Mouse (Mus musculus) frontal cortex, postnatal 25 days (tissue): ENCODE results near the gene Nqo2.
"Not testable (repeated sequence)": the region's sequence is repeated elsewhere in the genome, so short reads cannot be mapped to it uniquely, and the experiment has no call there.

ENCODE experiments used
- DNase-seq, 2 experiments: peaks; one replicate each; pipeline ENCODE4 v3.0.0; 2022; ENCODE audit warnings: low spot score in 2 of 2

The Nqo2 gene

GRCm38 (mm10) chr13:33964206-33965046 is at the start of gene Nqo2:
Gene Nqo2 (plus strand): TSS chr13:33964687.
- peak; percentile 23 to 35 for DNase-seq

DNA sequence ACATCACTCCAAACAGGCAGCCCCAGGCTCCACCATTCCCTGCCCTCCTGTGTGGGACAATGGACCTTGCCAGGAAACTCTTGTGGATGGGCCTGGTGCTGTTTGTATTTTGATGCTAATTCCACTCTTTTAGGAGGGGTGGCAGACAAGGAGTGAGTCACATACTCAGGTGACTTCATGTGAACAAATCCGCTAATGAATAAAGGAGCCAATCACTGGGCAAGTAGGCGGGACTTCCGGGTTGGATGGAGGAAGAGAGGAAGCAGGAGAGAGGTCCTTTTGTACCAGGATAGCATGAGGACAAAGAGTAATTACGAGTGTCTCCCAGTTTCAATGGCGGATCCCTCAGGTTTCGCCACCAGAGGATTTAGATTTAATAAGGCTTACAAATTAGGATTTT is 43.4 kb upstream of the Nqo2 start:
- DNase-seq, result no peak

DNA sequence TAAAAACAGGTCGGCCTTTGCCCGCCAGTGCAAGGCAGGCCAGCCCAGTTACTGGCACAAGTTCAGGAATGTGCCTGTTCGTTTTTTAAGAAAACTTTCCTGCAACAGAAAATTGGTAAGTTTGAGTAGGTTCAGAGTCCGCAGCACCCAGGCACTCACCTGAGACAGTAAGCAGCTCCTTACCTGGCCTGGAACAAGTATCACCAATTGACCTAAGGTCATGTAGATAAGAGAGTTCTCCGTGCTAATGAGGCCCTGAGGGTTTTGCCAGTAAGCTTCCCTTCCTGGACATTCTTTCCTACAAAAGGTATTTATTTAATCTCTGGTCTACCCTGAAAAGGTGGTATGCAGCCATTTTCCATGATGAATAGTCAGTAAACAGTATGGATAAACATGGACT is 42.8 kb upstream of the Nqo2 start:
- DNase-seq, result no peak

- no peak for DNase-seq
Observed at GRCm38 (mm10) chr13:33930281-33930680, 34.2 kb upstream of the Nqo2 start.

- DNase-seq, result no peak
Observed at GRCm38 (mm10) chr13:33930912-33931311, 33.6 kb upstream of the Nqo2 start.

DNA sequence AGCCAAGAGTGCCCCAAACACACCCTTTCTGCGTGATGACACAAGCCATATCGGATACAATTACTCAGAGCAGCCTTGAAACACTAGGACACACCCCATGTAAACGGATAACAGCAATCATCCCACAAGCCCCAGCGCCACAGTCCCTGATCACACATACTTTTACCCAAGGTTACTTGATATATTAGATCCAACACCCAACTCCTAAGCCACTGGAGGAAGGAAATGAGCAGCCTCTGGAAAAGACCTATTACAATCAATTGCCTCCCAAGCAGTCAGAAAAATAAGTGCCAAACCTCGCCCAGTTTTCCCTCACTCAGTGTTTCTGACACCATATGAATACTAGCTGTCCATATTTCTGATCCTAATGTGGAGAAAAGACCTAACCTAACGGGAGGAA is 29.7 kb upstream of the Nqo2 start:
- no peak for DNase-seq

GRCm38 (mm10) chr13:33935465-33936181 is 28.9 kb upstream of the Nqo2 start:
- DNase-seq, result peak; percentile 33 to 35

GRCm38 (mm10) chr13:33937151-33937550 is 27.3 kb upstream of the Nqo2 start:
- no peak for DNase-seq

GRCm38 (mm10) chr13:33937587-33937986 is 26.9 kb upstream of the Nqo2 start:
- not testable (repeated sequence) for DNase-seq

DNA sequence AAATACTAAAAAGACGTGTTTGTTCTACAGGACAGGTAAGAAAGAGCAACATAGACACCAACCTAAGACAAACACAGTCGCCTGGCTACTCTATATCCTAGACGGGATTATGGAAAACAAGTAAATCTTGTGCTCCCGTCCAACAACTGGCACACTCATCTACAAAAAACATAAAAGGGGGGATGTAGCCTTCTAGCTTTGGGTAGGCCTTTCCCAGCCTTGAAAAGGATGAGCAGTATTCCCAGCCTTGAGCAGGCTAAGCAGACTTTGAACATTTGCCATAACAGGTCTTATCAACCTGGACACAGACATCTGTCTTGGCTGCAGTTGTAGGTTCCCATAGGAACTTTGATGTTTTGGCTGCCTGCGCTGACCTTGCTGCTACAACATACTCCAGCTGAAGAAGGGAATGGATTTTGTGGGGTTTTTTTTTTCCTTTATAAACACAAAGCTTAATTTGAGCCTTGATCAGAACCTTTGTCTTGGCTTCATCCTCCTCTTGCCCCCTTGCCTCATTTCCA is 23.1 kb upstream of the Nqo2 start:
- DNase-seq, result no peak

DNA sequence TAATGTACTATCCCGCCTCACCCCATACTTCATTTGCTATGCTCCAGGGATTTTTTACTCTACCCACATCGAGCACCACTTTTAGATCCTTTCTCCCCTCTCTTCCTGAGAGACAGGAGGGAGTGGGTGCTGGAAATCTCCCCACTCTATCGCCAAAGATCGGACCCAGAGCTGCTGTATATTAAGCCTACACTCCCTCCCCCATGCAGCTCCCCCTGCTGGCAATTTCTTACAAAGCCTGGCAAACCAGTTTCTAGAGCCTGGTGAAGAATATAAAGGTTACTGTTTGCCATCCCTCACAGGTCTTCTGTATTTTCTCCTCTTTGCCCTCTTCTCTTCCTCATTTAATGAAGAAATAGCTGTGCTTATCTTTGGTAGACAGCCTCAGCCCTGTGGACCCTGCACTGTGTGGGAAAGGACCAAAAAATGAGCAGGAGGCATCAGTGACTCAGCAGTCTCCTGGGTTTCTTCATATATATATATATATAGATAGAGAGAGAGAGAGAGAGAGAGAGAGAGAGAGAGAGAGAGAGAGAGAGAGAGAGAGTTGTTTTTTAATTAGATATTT is 22.2 kb upstream of the Nqo2 start:
- DNase-seq, result no peak

DNA sequence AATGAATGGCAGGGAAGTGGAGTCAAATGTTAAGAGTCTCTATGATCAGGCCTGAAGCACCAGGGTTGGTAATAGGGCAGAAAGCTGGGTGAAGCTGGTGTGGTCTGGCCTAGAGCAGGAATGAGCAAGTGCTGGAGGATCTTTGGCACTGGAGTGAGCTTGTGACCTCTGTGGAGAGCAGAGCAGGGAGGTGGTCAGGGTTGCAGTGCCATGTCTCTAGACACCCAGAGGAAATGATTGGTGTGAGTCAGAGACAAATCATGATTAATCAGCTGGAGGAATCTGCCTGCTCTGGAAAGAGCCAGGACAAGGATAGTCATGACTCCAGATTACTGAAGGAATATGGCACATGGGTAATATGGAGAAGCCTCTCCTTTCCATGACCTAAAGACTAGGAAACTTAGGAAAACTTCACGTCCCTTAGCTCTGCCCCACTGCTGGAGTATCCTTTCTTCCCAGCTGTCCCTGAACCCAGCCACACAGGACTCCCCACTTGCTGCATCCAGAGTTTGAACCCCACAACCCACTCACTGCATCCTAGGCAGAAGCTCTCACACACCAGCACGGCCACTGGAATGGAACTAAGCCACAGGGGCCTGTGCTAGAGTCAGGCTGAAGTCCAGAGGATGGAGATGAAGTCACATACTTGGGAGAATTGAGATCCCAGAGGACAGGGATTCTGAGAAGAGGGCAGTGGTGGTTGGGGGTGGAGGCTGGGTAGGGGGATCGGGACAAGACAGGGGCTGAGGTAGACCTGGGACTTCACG is 13.0 kb upstream of the Nqo2 start:
- no peak for DNase-seq

DNA sequence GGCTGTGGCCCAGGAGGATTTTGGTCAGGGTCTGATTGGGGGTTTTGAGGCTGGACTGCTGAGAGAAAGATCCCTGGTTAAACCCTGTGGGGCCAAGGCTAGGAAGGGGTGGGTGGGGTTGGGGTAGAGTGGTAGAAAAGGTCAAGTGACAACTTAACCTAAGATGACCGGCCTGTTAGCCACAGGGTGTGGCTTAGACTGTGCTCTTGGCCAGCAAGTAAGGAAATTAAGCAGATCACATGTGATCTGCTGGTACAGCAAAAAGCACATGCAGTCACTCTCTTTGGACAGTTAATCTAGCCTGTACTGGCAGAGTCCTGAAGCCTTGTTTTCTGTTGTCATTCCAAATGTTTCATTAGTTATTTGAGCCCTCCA is 12.4 kb upstream of the Nqo2 start:
- no peak for DNase-seq

DNA sequence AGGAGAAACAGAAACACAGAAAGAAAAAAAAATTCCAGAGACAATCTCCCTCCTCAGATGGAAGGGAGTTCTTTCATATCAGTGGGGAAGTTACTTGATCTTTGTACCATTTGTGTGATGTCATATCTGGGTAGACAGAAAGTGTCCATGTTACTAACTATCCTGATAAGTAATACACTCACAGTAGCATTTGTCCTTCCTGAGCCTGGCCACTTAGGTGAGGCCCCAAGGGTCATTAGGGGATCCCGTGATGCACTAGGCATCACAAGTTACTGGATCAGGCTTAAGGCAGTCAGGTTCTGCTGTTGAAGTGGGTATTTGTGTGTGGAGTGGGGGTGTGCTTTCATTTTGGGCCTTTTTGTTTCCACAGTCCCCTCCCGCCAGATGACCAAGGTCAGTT is 11.5 kb upstream of the Nqo2 start:
- DNase-seq, result no peak

GRCm38 (mm10) chr13:33956571-33957421 is 7.7 kb upstream of the Nqo2 start:
- no peak for DNase-seq

GRCm38 (mm10) chr13:33959771-33960170 is 4.7 kb upstream of the Nqo2 start:
- no peak for DNase-seq

GRCm38 (mm10) chr13:33965056-33966024 is 853 bp downstream of the Nqo2 start:
- no peak for DNase-seq

DNA sequence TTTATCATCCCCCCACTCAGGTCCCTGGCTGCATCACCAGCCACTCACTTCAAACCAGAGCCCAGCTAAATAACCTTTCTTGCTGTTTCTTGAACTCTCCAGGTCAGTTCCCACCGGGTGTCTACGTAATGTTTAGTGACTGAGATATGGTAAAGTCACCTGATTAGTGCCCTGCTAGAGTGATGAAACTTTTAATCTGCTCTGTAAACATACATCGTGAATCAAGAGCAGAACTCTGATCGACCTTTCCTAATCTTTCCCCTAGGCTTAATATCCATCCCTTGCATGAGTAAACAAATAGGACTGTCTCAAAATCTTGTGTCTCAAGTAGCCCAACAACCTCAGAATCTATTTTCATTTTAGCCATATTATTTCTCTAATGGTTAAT is 1.5 kb downstream of the Nqo2 start:
- no peak for DNase-seq

GRCm38 (mm10) chr13:33966574-33966973 is 2.1 kb downstream of the Nqo2 start:
- no peak for DNase-seq

DNA sequence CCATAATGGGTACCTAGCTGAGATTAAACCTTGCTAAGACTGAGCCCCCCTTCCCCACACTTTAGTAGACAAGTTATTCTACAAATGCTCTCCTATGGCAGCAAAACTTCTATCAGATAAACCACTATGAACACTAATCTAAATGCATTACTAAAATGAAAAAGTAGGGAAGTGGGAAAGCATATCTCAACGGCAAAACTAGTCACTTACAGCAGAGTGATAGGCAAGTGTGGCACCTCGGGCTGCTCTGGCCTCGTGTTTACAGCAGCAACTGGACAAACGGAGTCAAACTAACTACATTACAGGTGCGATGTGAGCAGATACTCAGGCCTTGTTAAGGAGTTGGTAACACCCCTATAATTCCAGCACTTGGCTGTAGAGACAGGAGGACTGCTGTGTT is 25.1 kb downstream of the Nqo2 start:
- DNase-seq, result no peak
